Comparison of ENCODE assay signal across 8 mouse cellular contexts in the genomic region with DNA sequence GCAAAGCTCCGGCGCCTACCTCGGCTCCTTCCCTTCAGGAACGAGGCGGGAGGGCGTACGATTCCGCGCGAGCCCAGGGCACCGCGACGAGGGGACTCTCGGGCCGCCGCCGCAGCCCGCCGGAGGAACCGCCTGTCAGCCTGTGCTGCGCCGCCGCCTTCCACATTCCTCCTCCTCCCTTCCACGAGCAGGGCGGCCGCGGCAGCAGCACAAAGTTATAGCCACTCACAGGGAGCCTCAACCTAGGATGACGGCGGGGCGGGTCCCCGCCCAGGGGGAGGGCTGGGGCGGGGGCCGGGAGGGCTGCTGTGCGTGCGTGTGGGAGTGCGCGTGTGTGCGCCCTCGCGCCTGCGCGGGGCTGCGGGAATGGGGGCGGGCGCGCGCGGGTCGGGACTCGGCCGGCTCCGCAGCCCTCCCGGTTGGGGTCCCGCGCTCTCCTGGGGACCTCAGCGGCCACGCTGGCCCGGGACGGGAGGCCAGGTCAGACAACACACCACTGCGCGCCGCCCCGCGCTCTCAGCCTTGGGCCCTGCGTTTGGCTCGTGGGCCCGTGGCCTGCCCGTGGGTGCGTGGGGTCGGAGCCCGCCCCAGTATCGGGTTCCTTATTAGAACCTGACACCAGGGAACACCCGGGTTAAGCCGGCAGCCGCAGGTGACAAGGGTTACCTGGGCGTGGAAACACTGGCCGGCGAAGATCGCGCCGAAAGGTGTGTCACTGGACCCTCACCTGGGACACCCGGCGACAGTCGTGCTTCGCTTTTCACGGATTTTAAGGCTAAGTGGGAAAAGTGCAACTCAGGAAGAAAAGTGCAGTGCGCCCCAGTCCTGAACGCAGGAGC. TPM values are rescaled to one million over a fixed set of nuclear protein-coding genes. Genes with fewer than 3 reads are reported as not detected.
DNase-seq lines count a peak whose midpoint lies in the region; ATAC-seq and TF ChIP-seq lines count a peak whose summit lies in the region.

A gene (minus strand): TSS at position 249 of the 839 bp plus-strand sequence.

- peaks cover 1% of the 10 kb centered on the region; the same call in 1 of the 2 replicates for H3K9me3 ChIP-seq in ES-E14 (ENCODE audit: control insufficient read depth, insufficient read depth, low read depth, low read length)
- H3K9me3 ChIP-seq in forebrain, postnatal 0 days (ENCODE audit: low read length), result no peaks in the 10 kb centered on the region

- no peak within 1 kb of the TSS for H3K27ac ChIP-seq in ES-E14 (ENCODE audit: insufficient read depth, low read depth, low read length, poor library complexity, severe bottlenecking)
- peak within 1 kb of the TSS; percentile 98 for H3K27ac ChIP-seq in cerebellum, adult 2 months (ENCODE audit: insufficient read depth, low read length)
- peak within 1 kb of the TSS; percentile 93 for H3K27ac ChIP-seq in forebrain, postnatal 0 days (ENCODE audit: low read depth, low read length)
- peak within 1 kb of the TSS; percentile 99 for H3K27ac ChIP-seq in layer of hippocampus, adult 2 months

- WGBS in cerebellum, adult 2 months, result under 1% methylated on average over 84 of the region's 88 CpGs
- WGBS in forebrain, postnatal 0 days, result 2% methylated on average over 49 of the region's 88 CpGs
- WGBS in lung, adult 2 months, result under 1% methylated on average over 72 of the region's 88 CpGs

- in situ Hi-C loops in ES-E14 (cut with MboI; ENCODE audit: low sequenced_read_pairs in 2 of 2, unreplicated experiment in 2 of 2), result no loop called here

- H3K36me3 ChIP-seq in ES-E14 (ENCODE audit: control insufficient read depth, insufficient read depth, low read length, poor library complexity, severe bottlenecking), result peaks cover 3% of the 10 kb centered on the region; the same call in 1 of the 2 replicates
- H3K36me3 ChIP-seq in forebrain, postnatal 0 days (ENCODE audit: insufficient read depth), result no peaks in the 10 kb centered on the region; the same call in 1 of the 2 replicates

- peak; percentile 94 for TF ChIP-seq POLR2A in cerebellum, adult 2 months (IDR thresholded peaks at IDR 0.05; ENCODE audit: borderline replicate concordance, insufficient read depth, low read length)
- peak; percentile 94; the same call in 1 of the 2 replicates for TF ChIP-seq POLR2A in lung, adult 2 months (IDR thresholded peaks at IDR 0.05; ENCODE audit: borderline replicate concordance, extremely low read depth, low read depth, low read length)

- peak; percentile 75 for ATAC-seq in forebrain, postnatal 0 days
- ATAC-seq in neutrophil, adult 5-6 weeks (ENCODE audit: extremely low read depth, insufficient number of reproducible peaks, low FRiP score, poor library complexity, severe bottlenecking), result peak; percentile 63

- TF ChIP-seq CTCF in cerebellum, adult 2 months (IDR thresholded peaks at IDR 0.05; ENCODE audit: borderline replicate concordance, insufficient read depth, low read depth, low read length), result no peak
- no peak for TF ChIP-seq CTCF in forebrain, postnatal 0 days (IDR thresholded peaks at IDR 0.05; ENCODE audit: low read depth)
- TF ChIP-seq CTCF in layer of hippocampus, adult 2 months (conservative IDR thresholded peaks at IDR 0.05), result no peak
- TF ChIP-seq CTCF in lung, adult 2 months (IDR thresholded peaks at IDR 0.05; ENCODE audit: insufficient read depth, low read length), result no peak

- no peaks in the 10 kb centered on the region for H3K27me3 ChIP-seq in cerebellum, adult 2 months (ENCODE audit: control insufficient read depth, insufficient read depth, low read length)
- 0 out of 2 replicates have a peak, but pooled peaks cover 3% of the 10 kb centered on the region for H3K27me3 ChIP-seq in forebrain, postnatal 0 days (ENCODE audit: insufficient read depth, low read length)

- peak within 1 kb of the TSS; percentile 98 for H3K4me2 ChIP-seq in forebrain, postnatal 0 days (ENCODE audit: low read depth)

- peak within 1 kb of the TSS; percentile 79 for H3K9ac ChIP-seq in ES-E14 (ENCODE audit: insufficient read depth, low read depth, low read length, poor library complexity, severe bottlenecking)
- peak within 1 kb of the TSS; percentile 72 for H3K9ac ChIP-seq in forebrain, postnatal 0 days

- intact Hi-C loops in heart, postnatal 36 days (cut with DNase I), result loop anchor here (2.0 to 5.0 kb wide), 5 partner anchors 184 to 464 kb away; no protein-coding TSS in a partner anchor

- peak; percentile 66 for DNase-seq in ES-E14 (ENCODE audit: low read depth, low spot score)
- DNase-seq in cerebellum, adult 2 months, result peak; percentile 92 to 93
- peak; percentile 96 for DNase-seq in forebrain, postnatal 0 days
- peak; percentile 91 to 95 for DNase-seq in heart, postnatal 36 days
- peak; percentile 88 to 89 for DNase-seq in layer of hippocampus, adult 2 months (ENCODE audit: low spot score in 2 of 2)
- DNase-seq in lung, adult 2 months, result peak; percentile 89
- DNase-seq in testis, postnatal 14 days (ENCODE audit: low spot score), result peak; percentile 88

- peaks cover 0 to 3% of the 10 kb centered on the region in 2 experiments; a peak in 2 of 4 replicates for H3K4me1 ChIP-seq in ES-E14 (ENCODE audit: control insufficient read depth in 2 of 2, insufficient read depth in 2 of 2, low read length in 2 of 2, poor library complexity in 1 of 2)
- H3K4me1 ChIP-seq in cerebellum, adult 2 months (ENCODE audit: control insufficient read depth, insufficient read depth, low read length), result peaks cover 1% of the 10 kb centered on the region; the same call in 1 of the 2 replicates
- peaks cover 19% of the 10 kb centered on the region; the same call in 1 of the 2 replicates for H3K4me1 ChIP-seq in forebrain, postnatal 0 days (ENCODE audit: insufficient read depth)
- H3K4me1 ChIP-seq in lung, adult 2 months (ENCODE audit: control insufficient read depth, insufficient read depth, low read length), result peaks cover 18% of the 10 kb centered on the region

- peak within 1 kb of the TSS; percentile 76 to 77 for H3K4me3 ChIP-seq in ES-E14 (ENCODE audit: insufficient read depth in 1 of 2, low read depth in 1 of 2, low read length in 2 of 2, poor library complexity in 1 of 2, severe bottlenecking in 1 of 2)
- peak within 1 kb of the TSS; percentile 99 for H3K4me3 ChIP-seq in cerebellum, adult 2 months (replicated peaks; ENCODE audit: insufficient read depth, low read depth, low read length)
- H3K4me3 ChIP-seq in forebrain, postnatal 0 days (ENCODE audit: low read depth, low read length), result peak within 1 kb of the TSS; percentile 80
- H3K4me3 ChIP-seq in layer of hippocampus, adult 2 months, result peak within 1 kb of the TSS; percentile 95
- H3K4me3 ChIP-seq in lung, adult 2 months (replicated peaks; ENCODE audit: extremely low read depth, low read depth, low read length), result peak within 1 kb of the TSS; percentile 81

TF ChIP-seq in ES-E14, 5 proteins besides CTCF, POLR2A, EP300 and RAD21:
- TF ChIP-seq HCFC1 (IDR thresholded peaks at IDR 0.05; ENCODE audit: borderline replicate concordance, insufficient read depth, low read length), result peak; percentile 59; the same call in 1 of the 2 replicates
- TF ChIP-seq ZNF384 (IDR thresholded peaks at IDR 0.05; ENCODE audit: low read depth, low read length), result no peak
TF ChIP-seq in ES-E14: peak in this region for 1.

RNA-seq across cellular contexts. Expression of the gene that starts here (rescaled TPM):
- 20.7 and 27.1 TPM in 2 replicates for total RNA-seq in ES-E14 (2012; rRNA removed)
- 50.5 and 59.9 TPM in 2 replicates for polyA plus RNA-seq in cerebellum, adult 2 months (2012; rRNA removed)
- total RNA-seq in forebrain, postnatal 0 days (2014; rRNA removed), result 24.2 and 29.1 TPM in 2 replicates
- polyA plus RNA-seq in forebrain, postnatal 0 days (2015; fragmentation: Nextera tagmentation; extraction: Ambion mirVana), result 6.4 and 6.5 TPM in 2 replicates
- 100 to 1,000 TPM in 1 of 2 experiments, 10 to 100 TPM in 1; 86.1 to 111 TPM for total RNA-seq in heart, postnatal 36 days (2021)
- total RNA-seq in layer of hippocampus, adult 2 months (2021), result 10 to 100 TPM; 47.5 to 53.2 TPM
- 49.3 and 79.9 TPM in 2 replicates for polyA plus RNA-seq in lung, adult 2 months (2012; rRNA removed)
- 77.1 and 80.1 TPM in 2 replicates for total RNA-seq in neutrophil, adult 5-6 weeks (2017)
